26 mouse cellular contexts compared by ENCODE assay signal in genomic region chr1:180376598-180376997, GRCm38 (mm10). TPM values are rescaled to one million over a fixed set of nuclear protein-coding genes. Genes with fewer than 3 reads are reported as not detected.
DNase-seq lines count a peak whose midpoint lies in the region; ATAC-seq and TF ChIP-seq lines count a peak whose summit lies in the region.
"Had no signal": no experiment of that assay in that cellular context is flagged by ENCODE, and none has a peak within 500 bp of the region (broad histone marks: within the 10 kb centered on the region; RNA-seq: fewer than 3 reads in every experiment).

No protein-coding gene starts in this region.

- TF ChIP-seq CTCF in layer of hippocampus, adult 2 months (conservative IDR thresholded peaks at IDR 0.05) = no peak
- no peak for TF ChIP-seq CTCF in midbrain, postnatal 0 days (IDR thresholded peaks at IDR 0.05)

- peak overlapping the region; percentile 59 for H3K27ac ChIP-seq in layer of hippocampus, adult 2 months
- H3K27ac ChIP-seq in embryonic facial prominence, embryonic 10.5 days (replicated peaks) = peak overlapping the region; percentile 48; the same call in 1 of the 2 replicates
- H3K27ac ChIP-seq in embryonic facial prominence, embryonic 13.5 days = peak overlapping the region; percentile 29; the same call in 1 of the 2 replicates
- peak overlapping the region; percentile 52 for H3K27ac ChIP-seq in stomach, embryonic 15.5 days
- no peak overlapping the region for H3K27ac ChIP-seq in midbrain, postnatal 0 days (ENCODE audit: low read depth, low read length)
- no peak overlapping the region for H3K27ac ChIP-seq in heart, embryonic 12.5 days (ENCODE audit: poor library complexity, severe bottlenecking)
- H3K27ac ChIP-seq: forebrain, embryonic 10.5 days; forebrain, embryonic 15.5 days; heart, embryonic 15.5 days; liver, embryonic 14.5 days had no signal

- peaks cover 47% of the 10 kb centered on the region for H3K4me1 ChIP-seq in embryonic facial prominence, embryonic 10.5 days
- peaks cover 45% of the 10 kb centered on the region for H3K4me1 ChIP-seq in embryonic facial prominence, embryonic 13.5 days
- H3K4me1 ChIP-seq in stomach, embryonic 15.5 days = peaks cover 8% of the 10 kb centered on the region; the same call in 1 of the 2 replicates
- H3K4me1 ChIP-seq in midbrain, postnatal 0 days (ENCODE audit: insufficient read depth, low read length) = no peaks in the 10 kb centered on the region
- peaks cover 37% of the 10 kb centered on the region for H3K4me1 ChIP-seq in heart, embryonic 12.5 days (replicated peaks)
- H3K4me1 ChIP-seq: forebrain, embryonic 15.5 days had no signal

- no peak overlapping the region for H3K4me2 ChIP-seq in embryonic facial prominence, embryonic 13.5 days
- no peak overlapping the region for H3K4me2 ChIP-seq in stomach, embryonic 15.5 days
- H3K4me2 ChIP-seq in midbrain, postnatal 0 days (ENCODE audit: low read depth, low read length, poor library complexity, severe bottlenecking) = no peak overlapping the region
- H3K4me2 ChIP-seq in heart, embryonic 12.5 days = no peak overlapping the region
- H3K4me2 ChIP-seq: forebrain, embryonic 15.5 days; heart, embryonic 15.5 days had no signal

- no peaks in the 10 kb centered on the region for H3K27me3 ChIP-seq in embryonic facial prominence, embryonic 10.5 days (replicated peaks; ENCODE audit: low read depth, poor library complexity, severe bottlenecking)
- no peaks in the 10 kb centered on the region for H3K27me3 ChIP-seq in embryonic facial prominence, embryonic 13.5 days
- no peaks in the 10 kb centered on the region for H3K27me3 ChIP-seq in stomach, embryonic 15.5 days (replicated peaks)
- no peaks in the 10 kb centered on the region for H3K27me3 ChIP-seq in midbrain, postnatal 0 days (ENCODE audit: insufficient read depth, low read length)
- H3K27me3 ChIP-seq in heart, embryonic 12.5 days (replicated peaks) = no peaks in the 10 kb centered on the region
- H3K27me3 ChIP-seq: forebrain, embryonic 15.5 days; heart, embryonic 15.5 days had no signal

- no peak for ATAC-seq in embryonic facial prominence, embryonic 13.5 days (ENCODE audit: insufficient number of reproducible peaks, insufficient read depth, low FRiP score, low TSS enrichment, low read depth)
- ATAC-seq in stomach, embryonic 15.5 days (ENCODE audit: insufficient read depth, low FRiP score, low read depth) = 0 out of 2 replicates have a peak, but pooled peaks have one; percentile 31
- no peak for ATAC-seq in midbrain, postnatal 0 days (ENCODE audit: low FRiP score)
- no peak for ATAC-seq in heart, embryonic 12.5 days (ENCODE audit: insufficient number of reproducible peaks, low FRiP score)
- ATAC-seq: forebrain, embryonic 15.5 days had no signal

- no peaks in the 10 kb centered on the region for H3K9me3 ChIP-seq in embryonic facial prominence, embryonic 10.5 days
- no peaks in the 10 kb centered on the region for H3K9me3 ChIP-seq in embryonic facial prominence, embryonic 13.5 days
- no peaks in the 10 kb centered on the region for H3K9me3 ChIP-seq in stomach, embryonic 15.5 days
- H3K9me3 ChIP-seq in midbrain, postnatal 0 days (ENCODE audit: low read length) = no peaks in the 10 kb centered on the region
- no peaks in the 10 kb centered on the region for H3K9me3 ChIP-seq in heart, embryonic 12.5 days (replicated peaks)
- H3K9me3 ChIP-seq: forebrain, embryonic 10.5 days; forebrain, embryonic 15.5 days; heart, embryonic 15.5 days had no signal

- no peaks in the 10 kb centered on the region for H3K36me3 ChIP-seq in embryonic facial prominence, embryonic 10.5 days (replicated peaks)
- H3K36me3 ChIP-seq in embryonic facial prominence, embryonic 13.5 days = no peaks in the 10 kb centered on the region
- no peaks in the 10 kb centered on the region for H3K36me3 ChIP-seq in stomach, embryonic 15.5 days
- H3K36me3 ChIP-seq in midbrain, postnatal 0 days (ENCODE audit: insufficient read depth, low read length) = no peaks in the 10 kb centered on the region
- H3K36me3 ChIP-seq in heart, embryonic 12.5 days = no peaks in the 10 kb centered on the region
- H3K36me3 ChIP-seq: forebrain, embryonic 10.5 days; forebrain, embryonic 15.5 days; heart, embryonic 15.5 days had no signal

- no peak overlapping the region for H3K4me3 ChIP-seq in layer of hippocampus, adult 2 months
- no peak overlapping the region for H3K4me3 ChIP-seq in embryonic facial prominence, embryonic 10.5 days
- no peak overlapping the region for H3K4me3 ChIP-seq in embryonic facial prominence, embryonic 13.5 days
- no peak overlapping the region for H3K4me3 ChIP-seq in stomach, embryonic 15.5 days (replicated peaks)
- H3K4me3 ChIP-seq in midbrain, postnatal 0 days (ENCODE audit: low read depth, low read length) = no peak overlapping the region
- no peak overlapping the region for H3K4me3 ChIP-seq in heart, embryonic 12.5 days
- H3K4me3 ChIP-seq: forebrain, embryonic 10.5 days; forebrain, embryonic 15.5 days; heart, embryonic 15.5 days had no signal

- no peak for DNase-seq in layer of hippocampus, adult 2 months (ENCODE audit: low spot score in 2 of 2)
- DNase-seq in layer of hippocampus, adult 9-10 months (ENCODE audit: low spot score) = no peak
- DNase-seq in embryonic facial prominence, embryonic 10.5 days (ENCODE audit: low spot score) = no peak
- no peak for DNase-seq in midbrain, postnatal 0 days (ENCODE audit: low spot score)
- DNase-seq: B cell, adult 2 months; cerebellum, adult 11 months; cerebellum, adult 9-10 months; cerebellum, postnatal 36 days; embryo, embryonic 11 days; kidney, adult 2 months; kidney, postnatal 36 days; layer of hippocampus, postnatal 36 days; left cerebral cortex, postnatal 4 days; liver; lung, adult 2 months; lung, postnatal 10 days; midbrain, embryonic 14.5 days; thymus, adult 18-20 months; thymus, postnatal 25 days had no signal

- H3K9ac ChIP-seq in embryonic facial prominence, embryonic 13.5 days = no peak overlapping the region
- H3K9ac ChIP-seq in stomach, embryonic 15.5 days = no peak overlapping the region
- H3K9ac ChIP-seq in midbrain, postnatal 0 days (replicated peaks; ENCODE audit: low read length, poor library complexity, severe bottlenecking) = no peak overlapping the region
- no peak overlapping the region for H3K9ac ChIP-seq in heart, embryonic 12.5 days
- H3K9ac ChIP-seq: forebrain, embryonic 15.5 days; heart, embryonic 15.5 days; liver, embryonic 14.5 days had no signal

- WGBS in embryonic facial prominence, embryonic 10.5 days = 63% methylated on average over 7 of the region's 7 CpGs
- 32% methylated on average over 7 of the region's 7 CpGs for WGBS in embryonic facial prominence, embryonic 13.5 days
- 44% methylated on average over 7 of the region's 7 CpGs for WGBS in stomach, embryonic 15.5 days
- 88% methylated on average over 7 of the region's 7 CpGs for WGBS in midbrain, postnatal 0 days
- WGBS in heart, embryonic 12.5 days = 55% methylated on average over 7 of the region's 7 CpGs

RNA-seq across cellular contexts. Expression of gene Itpkb, which starts 46.3 kb away (rescaled TPM):
- total RNA-seq in layer of hippocampus, adult 2 months (2021) = 10 to 100 TPM; 26.3 to 28.3 TPM
- 4.9 and 6.2 TPM in 2 replicates for polyA plus RNA-seq in embryonic facial prominence, embryonic 10.5 days (2016; fragmentation: Nextera tagmentation; extraction: Ambion mirVana)
- polyA plus RNA-seq in embryonic facial prominence, embryonic 13.5 days (2015; fragmentation: Nextera tagmentation; extraction: Ambion mirVana) = 11.2 and 12.2 TPM in 2 replicates
- polyA plus RNA-seq in stomach, embryonic 15.5 days (2015; fragmentation: Nextera tagmentation; extraction: Ambion mirVana) = 8.9 and 9.4 TPM in 2 replicates
- total RNA-seq in midbrain, postnatal 0 days (2014; rRNA removed) = 12.2 and 13.9 TPM in 2 replicates
- polyA plus RNA-seq in midbrain, postnatal 0 days (2015; fragmentation: Nextera tagmentation; extraction: Ambion mirVana) = 2.0 and 2.2 TPM in 2 replicates
- polyA plus RNA-seq in heart, embryonic 12.5 days (2016; fragmentation: Nextera tagmentation; extraction: Ambion mirVana) = 7.2 and 9.1 TPM in 2 replicates

Comparison
In these comparisons a context has a peak if more than half of its experiments do, and no peak if none do; other contexts are left out.
1. H3K27ac ChIP-seq: peak in layer of hippocampus, adult 2 months (single experiment), embryonic facial prominence, embryonic 10.5 days (single experiment), embryonic facial prominence, embryonic 13.5 days (single experiment) and stomach, embryonic 15.5 days (single experiment); none in midbrain, postnatal 0 days (single experiment) and heart, embryonic 12.5 days (single experiment).